Mouse (Mus musculus): ENCODE measurements around the gene Fthl17c. TPM values are rescaled to one million over a fixed set of nuclear protein-coding genes. Genes with fewer than 3 reads are reported as not detected.

The Fthl17c gene
- not detected in 2 replicates for polyA plus RNA-seq (2012; rRNA removed; ENCODE audit: low replicate concordance)

GRCm38 (mm10) chrX:8976459-8976858, at the start of gene Fthl17c:
Gene Fthl17c (minus strand): TSS chrX:8976559.

GRCm38 (mm10) chrX:8986655-8987054, 10.3 kb upstream of the Fthl17c start, which contains the start of gene Fthl17d:
Gene Fthl17d (minus strand): TSS chrX:8986755.

GRCm38 (mm10) chrX:8962875-8963274, 13.5 kb downstream of the Fthl17c start, which contains the start of gene Fthl17b:
Gene Fthl17b (minus strand): TSS chrX:8962975.

Other genes starting within 250 kb of the Fthl17c start
- gene Ssx9, start 228.1 kb downstream of the Fthl17c start, polyA plus RNA-seq (2012; rRNA removed; ENCODE audit: low replicate concordance), result not detected in 2 replicates
- not detected in 2 replicates for gene Ssxb5, start 172.9 kb downstream of the Fthl17c start, polyA plus RNA-seq (2012; rRNA removed; ENCODE audit: low replicate concordance)
- gene Gm6592, start 132.6 kb downstream of the Fthl17c start, polyA plus RNA-seq (2012; rRNA removed; ENCODE audit: low replicate concordance), result not detected in 2 replicates
- gene Gm5751, start 102.3 kb downstream of the Fthl17c start, polyA plus RNA-seq (2012; rRNA removed; ENCODE audit: low replicate concordance), result not detected in 2 replicates
- gene B630019K06Rik, start 84.2 kb downstream of the Fthl17c start, polyA plus RNA-seq (2012; rRNA removed; ENCODE audit: low replicate concordance), result 1.5 and 1.9 TPM in 2 replicates
- gene Fthl17b, start 13.6 kb downstream of the Fthl17c start, polyA plus RNA-seq (2012; rRNA removed; ENCODE audit: low replicate concordance), result not detected in 2 replicates
- gene Fthl17d, start 10.2 kb upstream of the Fthl17c start, polyA plus RNA-seq (2012; rRNA removed; ENCODE audit: low replicate concordance), result not detected in 2 replicates
- not detected in 2 replicates for gene Fthl17e, start 56.9 kb upstream of the Fthl17c start, polyA plus RNA-seq (2012; rRNA removed; ENCODE audit: low replicate concordance)
- gene Fthl17f, start 86.5 kb upstream of the Fthl17c start, polyA plus RNA-seq (2012; rRNA removed; ENCODE audit: low replicate concordance), result not detected in 2 replicates
- not detected in 2 replicates for gene 4930402K13Rik, start 128.0 kb upstream of the Fthl17c start, polyA plus RNA-seq (2012; rRNA removed; ENCODE audit: low replicate concordance)
- 0.02 and 0.15 TPM in 2 replicates for gene Lancl3, start 223.3 kb upstream of the Fthl17c start, polyA plus RNA-seq (2012; rRNA removed; ENCODE audit: low replicate concordance)